Mouse (Mus musculus): ENCODE results near the gene Lrg1.

DNA sequence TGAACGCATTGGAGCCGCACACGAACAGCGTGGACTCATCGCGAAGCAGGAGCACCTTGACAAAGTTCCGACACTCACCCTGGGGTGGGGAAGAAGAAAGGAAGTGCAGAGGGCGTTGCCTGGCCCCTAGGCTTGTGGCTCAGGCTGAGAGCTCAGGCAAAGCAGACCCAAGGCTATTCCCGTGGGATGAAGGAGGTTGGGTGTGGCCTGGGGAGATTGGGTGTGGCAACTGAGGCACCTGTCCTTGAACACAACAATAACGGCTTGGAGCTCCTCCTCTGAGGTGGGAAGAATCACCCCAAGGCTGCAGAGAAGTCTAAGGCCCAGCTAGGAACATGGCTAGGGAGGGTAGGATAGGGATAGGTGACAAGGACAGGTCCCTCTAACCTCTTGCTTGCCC is 9.3 kb upstream of the Lrg1 start:
- no peak for TF ChIP-seq POLR2A (IDR thresholded peaks at IDR 0.05; ENCODE audit: low read depth, low read length)
- no peak for TF ChIP-seq SIN3A (IDR thresholded peaks at IDR 0.05; ENCODE audit: low read length)
- no peak for TF ChIP-seq CTCF (conservative IDR thresholded peaks at IDR 0.05 in 1 of 2, IDR thresholded peaks at IDR 0.05 in 1 of 2; ENCODE audit: low read depth in 2 of 2, low read length in 2 of 2)

Measured in CH12.LX (cell line).